Mouse (Mus musculus) midbrain, embryonic 11.5 days (tissue): ENCODE results near the gene Mex3b. TPM values are rescaled to one million over a fixed set of nuclear protein-coding genes. Genes with fewer than 3 reads are reported as not detected.

Experiments used
- ATAC-seq: fragments of 200-750 bp; cut with Nextera tagmentation; 2 replicates; pipeline ENCODE4 v1.8.0; 2017; ENCODE audit warnings: moderate TSS enrichment, moderate library complexity; ENCODE audit not compliant: low FRiP score
- DNase-seq: peaks from one replicate; pipeline ENCODE4 v3.0.0; 2015; ENCODE audit warnings: low spot score; ENCODE audit errors: missing footprints
- H3K27ac ChIP-seq: fragments of 300-500 bp; sonication (generic); 2 replicates; pipeline ENCODE4 v1.5.1; 2014; ENCODE audit warnings: low read depth, low read length
- H3K27me3 ChIP-seq: fragments of 300-500 bp; sonication (generic); 2 replicates; pipeline ENCODE4 v1.6.1; 2014; ENCODE audit warnings: mild to moderate bottlenecking, low read length, moderate library complexity, mixed read lengths; ENCODE audit not compliant: control insufficient read depth, insufficient read depth
- H3K36me3 ChIP-seq: fragments of 300-500 bp; sonication (generic); 2 replicates; pipeline ENCODE4 v1.6.1; 2014; ENCODE audit warnings: mild to moderate bottlenecking, low read length, moderate library complexity, mixed read lengths; ENCODE audit not compliant: control insufficient read depth, insufficient read depth
- H3K4me1 ChIP-seq: fragments of 300-500 bp; sonication (generic); 2 replicates; pipeline ENCODE4 v1.6.1; 2014; ENCODE audit warnings: low read length; ENCODE audit not compliant: control insufficient read depth, insufficient read depth
- H3K4me2 ChIP-seq: fragments of 300-500 bp; sonication (generic); 2 replicates; pipeline ENCODE4 v1.6.1; 2014; ENCODE audit warnings: mild to moderate bottlenecking, moderate library complexity
- H3K4me3 ChIP-seq: fragments of 300-500 bp; sonication (generic); 2 replicates; pipeline ENCODE4 v1.5.1; 2014; ENCODE audit warnings: low read depth, low read length
- H3K9ac ChIP-seq: fragments of 300-500 bp; sonication (generic); 2 replicates; pipeline ENCODE4 v1.6.1; 2014; ENCODE audit warnings: low read length
- H3K9me3 ChIP-seq: fragments of 300-500 bp; sonication (generic); 2 replicates; pipeline ENCODE4 v1.6.1; 2016; ENCODE audit warnings: low read length; ENCODE audit not compliant: control insufficient read depth
- WGBS: fragments of 180-500 bp; shearing (Covaris S2); extraction: QIAGEN DNeasy Blood & Tissue Kit; methylation state at CpG from one replicate; pipeline ENCODE4 v1.1.7; 2014; 5-methylcytosine and 5-hydroxymethylcytosine counted together
- polyA plus RNA-seq: library from polyadenylated mRNA; unstranded; fragments of >200 nt; fragmentation: Nextera tagmentation; extraction: Ambion mirVana; gene quantifications from 2 replicates; pipeline ENCODE4 v1.2.1, GENCODE M21; 2014

The Mex3b gene
- polyA plus RNA-seq, result 31.6 and 35.5 TPM in 2 replicates

DNA sequence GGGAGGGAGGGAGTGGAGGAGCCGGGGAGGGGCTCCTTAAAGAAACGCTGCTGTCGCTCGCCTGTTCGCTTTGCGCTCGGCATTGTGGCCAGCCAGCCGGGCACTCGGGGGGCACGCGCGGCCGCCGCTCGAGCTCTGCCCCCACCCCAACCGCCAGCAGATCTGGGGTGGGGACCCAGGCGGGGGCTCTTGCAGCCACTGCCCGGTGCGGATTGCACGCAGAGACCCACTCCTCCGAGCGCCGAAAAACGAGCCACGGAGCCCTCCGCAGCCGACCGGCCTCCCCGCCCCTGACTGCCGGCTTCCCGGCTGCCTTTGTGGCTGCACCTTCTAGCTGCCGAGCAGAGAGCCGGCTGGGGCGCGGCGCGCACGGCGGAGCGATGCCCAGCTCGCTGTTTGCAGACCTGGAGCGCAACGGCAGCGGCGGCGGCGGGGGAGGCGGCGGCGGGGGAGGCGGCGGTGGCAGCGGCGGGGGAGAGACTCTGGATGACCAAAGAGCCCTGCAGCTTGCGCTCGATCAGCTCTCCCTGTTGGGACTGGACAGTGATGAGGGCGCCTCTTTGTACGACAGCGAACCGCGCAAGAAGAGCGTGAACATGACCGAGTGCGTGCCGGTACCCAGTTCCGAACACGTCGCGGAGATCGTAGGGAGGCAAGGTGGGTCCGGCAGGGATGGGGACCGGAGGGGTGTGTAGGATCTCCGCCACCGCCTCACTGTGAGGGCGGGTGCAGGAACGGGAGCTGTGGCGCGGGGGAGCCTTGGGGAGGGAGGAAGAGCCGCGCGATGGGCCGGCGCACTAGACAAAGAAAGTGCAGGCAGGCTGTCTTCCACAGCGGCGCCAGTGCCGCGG lies at the start of gene Mex3b:
Gene Mex3b, plus strand, starts transcription at position 63 of the 851 bp plus-strand sequence.
- peaks cover 13% of the 10 kb centered on the region for H3K36me3 ChIP-seq
- H3K27ac ChIP-seq, result peak within 1 kb of the TSS; percentile 100
- H3K4me1 ChIP-seq, result peaks cover 19% of the 10 kb centered on the region
- peak within 1 kb of the TSS; percentile 91 for H3K4me2 ChIP-seq
- whole genome bisulfite sequencing, result under 1% methylated on average over 85 of the region's 87 CpGs
- DNase-seq (peak; percentile 95), ATAC-seq (no peak)
- H3K9me3 ChIP-seq, result no peaks in the 10 kb centered on the region
- H3K9ac ChIP-seq, result peak within 1 kb of the TSS; percentile 100
- H3K4me3 ChIP-seq, result peak within 1 kb of the TSS; percentile 100
- no peaks in the 10 kb centered on the region for H3K27me3 ChIP-seq

DNA sequence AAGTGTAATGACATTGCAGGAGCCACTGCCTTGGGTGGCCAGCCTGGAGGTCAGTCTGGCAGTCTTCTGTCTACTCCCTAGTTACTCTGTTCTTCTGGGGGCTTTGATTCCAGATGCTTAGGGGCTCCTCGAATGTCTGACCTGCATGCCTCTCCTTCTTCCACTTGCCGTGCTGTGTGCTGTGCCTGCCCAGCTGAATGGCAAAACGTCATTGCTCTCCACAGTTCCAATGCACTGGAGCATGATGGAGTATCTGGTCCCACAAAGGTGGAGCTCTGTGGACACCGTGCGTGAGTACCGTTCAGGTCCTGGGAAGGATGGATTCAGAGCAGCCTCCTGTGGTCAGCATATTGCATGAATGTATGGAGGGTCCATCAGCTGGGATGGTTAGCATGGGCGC lies 47.6 kb upstream of the Mex3b start:
- Histone ChIP-seq H3K9me3 (peaks cover 3% of the 10 kb centered on the region; the same call in 1 of the 2 replicates), H3K27me3 (no peaks in the 10 kb centered on the region), H3K4me3 (no peak overlapping the region), H3K36me3 (no peaks in the 10 kb centered on the region), H3K4me1 (no peaks in the 10 kb centered on the region), H3K27ac (no peak overlapping the region), H3K9ac (no peak overlapping the region), H3K4me2 (no peak overlapping the region)
- ATAC-seq (no peak), DNase-seq (no peak)
- 91% methylated on average over 7 of the region's 7 CpGs for WGBS

DNA sequence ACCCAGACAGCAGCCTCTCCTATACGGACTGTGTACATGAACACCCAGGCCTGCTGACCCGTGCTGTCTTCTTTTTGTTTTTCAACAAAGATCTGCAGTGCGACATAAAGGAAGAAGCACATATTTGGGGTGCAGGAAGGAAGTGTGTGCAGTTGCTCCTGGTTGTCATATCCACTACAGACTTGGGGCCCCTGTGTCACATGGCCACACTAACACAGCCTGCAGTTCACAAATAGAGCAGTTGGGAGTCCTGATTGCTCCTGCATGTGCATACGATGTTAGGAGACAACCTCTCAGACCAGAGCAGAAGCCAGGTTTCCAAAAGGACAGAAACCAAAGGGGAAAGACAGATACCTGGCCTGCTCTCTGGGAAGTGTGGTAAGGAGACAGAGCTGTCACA lies 46.5 kb upstream of the Mex3b start:
- Histone ChIP-seq H3K36me3 (no peaks in the 10 kb centered on the region), H3K9ac (no peak overlapping the region), H3K4me2 (no peak overlapping the region), H3K27ac (no peak overlapping the region), H3K4me3 (no peak overlapping the region), H3K27me3 (no peaks in the 10 kb centered on the region), H3K4me1 (no peaks in the 10 kb centered on the region), H3K9me3 (peaks cover 3% of the 10 kb centered on the region; the same call in 1 of the 2 replicates)
- 74% methylated on average over 4 of the region's 4 CpGs for WGBS
- no peak for DNase-seq
- ATAC-seq, result no peak

DNA sequence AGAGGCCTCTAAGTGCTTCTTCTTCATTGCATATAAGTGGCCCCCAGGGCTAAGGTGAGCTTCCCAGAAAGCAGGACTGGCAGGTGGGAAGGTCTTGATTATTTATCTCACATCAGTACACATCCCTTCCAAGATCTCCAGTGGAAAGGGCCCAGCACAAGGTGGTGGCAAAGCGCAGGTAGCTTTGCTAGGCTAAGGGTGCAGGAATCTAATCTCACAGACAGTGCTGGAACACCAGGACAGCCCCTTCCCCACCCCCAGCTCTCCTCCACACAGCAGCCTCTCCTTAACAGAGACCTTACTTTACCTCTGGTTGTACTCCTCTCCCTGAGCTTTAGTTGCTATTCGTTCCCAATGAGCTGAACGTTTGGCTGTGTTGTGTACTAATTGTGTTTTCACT lies 45.6 kb upstream of the Mex3b start:
- no peaks in the 10 kb centered on the region for H3K36me3 ChIP-seq
- no peak overlapping the region for H3K27ac ChIP-seq
- ATAC-seq (no peak), DNase-seq (no peak)
- H3K9ac ChIP-seq, result no peak overlapping the region
- H3K4me3 ChIP-seq, result no peak overlapping the region
- 85% methylated on average over 3 of the region's 3 CpGs for WGBS
- no peak overlapping the region for H3K4me2 ChIP-seq
- H3K9me3 ChIP-seq, result peaks cover 2% of the 10 kb centered on the region; the same call in 1 of the 2 replicates
- H3K27me3 ChIP-seq, result no peaks in the 10 kb centered on the region
- no peaks in the 10 kb centered on the region for H3K4me1 ChIP-seq

DNA sequence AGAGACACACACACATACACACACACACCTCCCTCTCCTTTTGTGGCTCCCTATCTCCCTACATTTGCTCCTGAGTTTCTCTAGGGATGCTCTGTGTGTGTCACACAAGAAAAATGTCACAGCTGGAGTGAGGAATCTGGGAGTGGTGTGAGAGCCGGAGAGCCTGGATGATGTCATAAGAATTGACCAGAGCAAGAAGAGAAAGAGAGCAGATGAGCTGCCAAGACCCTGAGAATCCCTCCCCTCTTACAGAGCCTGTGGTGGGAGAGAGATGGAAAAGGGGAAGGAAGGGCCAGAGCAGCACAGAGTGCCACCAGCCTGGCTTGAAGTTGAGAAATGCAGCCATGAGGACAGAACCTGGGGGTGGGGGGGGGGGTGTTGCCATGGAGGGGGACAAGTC lies 44.6 kb upstream of the Mex3b start:
- ATAC-seq, result no peak
- Histone ChIP-seq H3K4me3 (no peak overlapping the region), H3K27ac (no peak overlapping the region), H3K9me3 (no peaks in the 10 kb centered on the region), H3K4me2 (no peak overlapping the region), H3K36me3 (no peaks in the 10 kb centered on the region), H3K27me3 (no peaks in the 10 kb centered on the region), H3K9ac (no peak overlapping the region), H3K4me1 (no peaks in the 10 kb centered on the region)
- no peak for DNase-seq
- 65% methylated on average over 1 of the region's 1 CpGs for WGBS

DNA sequence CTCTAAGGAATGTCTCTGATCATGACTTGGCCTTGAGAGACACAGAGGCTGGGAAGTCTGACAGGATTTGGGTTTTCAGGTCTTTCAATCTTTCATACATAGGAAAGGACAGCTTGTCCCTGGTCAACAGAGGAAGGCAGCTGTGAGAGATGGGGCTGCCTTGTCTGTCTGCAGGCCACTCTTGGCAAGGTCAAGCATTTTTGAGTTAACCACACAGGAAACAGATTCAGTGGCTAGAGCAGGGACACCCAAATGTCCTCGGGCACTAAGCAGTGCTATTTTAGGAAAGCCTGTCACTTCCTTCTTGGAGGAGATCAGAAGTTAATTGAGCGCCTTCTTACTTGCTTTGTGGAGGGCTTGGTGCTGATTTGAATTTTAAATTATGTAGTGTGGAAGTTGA lies 38.9 kb upstream of the Mex3b start:
- H3K36me3 ChIP-seq, result no peaks in the 10 kb centered on the region
- H3K9ac ChIP-seq, result no peak overlapping the region
- H3K27ac ChIP-seq, result no peak overlapping the region
- no peaks in the 10 kb centered on the region for H3K9me3 ChIP-seq
- H3K27me3 ChIP-seq, result no peaks in the 10 kb centered on the region
- no peaks in the 10 kb centered on the region for H3K4me1 ChIP-seq
- ATAC-seq, result no peak
- H3K4me2 ChIP-seq, result no peak overlapping the region
- no peak for DNase-seq
- no peak overlapping the region for H3K4me3 ChIP-seq
- WGBS, result 77% methylated on average over 2 of the region's 2 CpGs

DNA sequence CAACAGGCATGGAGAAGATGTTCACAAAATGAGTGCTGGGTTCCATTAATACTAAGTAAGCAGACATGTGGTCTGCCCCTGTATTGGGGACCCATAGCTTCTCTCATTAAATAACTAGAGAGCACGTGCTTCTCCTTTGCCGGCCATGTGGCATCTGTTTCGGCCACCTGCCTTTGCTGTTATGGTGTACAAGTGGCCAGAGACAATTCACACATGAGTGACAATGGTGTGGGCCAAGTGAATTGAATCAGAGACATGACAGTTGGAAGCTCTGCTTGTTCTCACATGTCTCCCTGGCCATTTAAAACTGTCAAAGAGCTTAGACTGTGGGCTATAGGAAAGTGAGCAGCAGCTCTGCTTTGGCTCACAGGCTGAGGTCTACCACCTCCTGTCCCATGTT lies 37.6 kb upstream of the Mex3b start:
- no peak overlapping the region for H3K4me2 ChIP-seq
- ATAC-seq, result no peak
- H3K27me3 ChIP-seq, result no peaks in the 10 kb centered on the region
- DNase-seq, result no peak
- no peak overlapping the region for H3K9ac ChIP-seq
- H3K9me3 ChIP-seq, result no peaks in the 10 kb centered on the region
- 85% methylated on average over 3 of the region's 3 CpGs for WGBS
- no peak overlapping the region for H3K4me3 ChIP-seq
- H3K4me1 ChIP-seq, result no peaks in the 10 kb centered on the region
- no peak overlapping the region for H3K27ac ChIP-seq
- H3K36me3 ChIP-seq, result no peaks in the 10 kb centered on the region

DNA sequence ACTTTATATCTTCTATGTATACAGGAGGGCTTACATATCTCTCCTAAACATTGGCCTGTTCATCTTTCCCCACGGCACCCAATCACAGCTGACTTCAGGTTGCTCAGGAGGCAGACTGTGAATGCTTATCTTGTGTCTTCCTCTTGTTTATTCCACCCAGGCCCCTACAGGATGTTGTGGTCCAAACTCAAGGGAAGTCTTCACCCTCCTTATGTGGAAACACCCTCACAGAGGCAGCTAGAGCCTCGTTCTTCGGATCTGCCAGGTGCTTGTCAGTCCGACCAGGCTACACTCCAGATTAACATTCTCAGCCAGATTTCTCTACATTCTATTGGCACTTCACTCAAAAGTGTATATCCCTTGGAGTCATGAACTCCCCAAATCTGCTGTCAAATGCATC lies 32.7 kb upstream of the Mex3b start:
- Histone ChIP-seq H3K4me3 (no peak overlapping the region), H3K9me3 (no peaks in the 10 kb centered on the region), H3K36me3 (no peaks in the 10 kb centered on the region), H3K9ac (no peak overlapping the region), H3K27ac (no peak overlapping the region), H3K4me1 (no peaks in the 10 kb centered on the region), H3K4me2 (no peak overlapping the region), H3K27me3 (no peaks in the 10 kb centered on the region)
- no peak for ATAC-seq
- DNase-seq, result no peak
- 82% methylated on average over 4 of the region's 4 CpGs for WGBS

DNA sequence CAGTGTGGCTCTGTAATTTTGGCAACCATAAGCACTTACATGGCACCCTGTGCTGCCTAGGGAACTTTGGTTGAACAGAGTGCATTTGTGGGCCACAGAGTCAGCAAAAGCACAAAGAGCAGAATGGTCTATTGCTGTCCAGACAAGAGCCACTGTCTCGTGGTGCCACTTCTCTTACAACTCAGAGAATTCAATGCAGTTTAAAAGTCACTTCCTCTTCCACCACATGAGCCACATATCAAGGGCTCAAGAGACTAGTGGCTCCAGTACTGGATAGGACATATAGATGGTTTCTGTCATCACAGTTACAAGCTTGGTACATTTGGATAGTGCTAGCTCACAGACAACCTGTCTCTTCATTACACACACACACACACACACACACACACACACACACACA lies 28.7 kb upstream of the Mex3b start:
- Histone ChIP-seq H3K27ac (no peak overlapping the region), H3K4me1 (peaks cover 6% of the 10 kb centered on the region), H3K9me3 (no peaks in the 10 kb centered on the region), H3K4me3 (no peak overlapping the region), H3K36me3 (no peaks in the 10 kb centered on the region), H3K9ac (no peak overlapping the region), H3K4me2 (no peak overlapping the region), H3K27me3 (no peaks in the 10 kb centered on the region)
- DNase-seq, result no peak
- WGBS, result 59% methylated on average over 1 of the region's 1 CpGs
- ATAC-seq, result no peak
